Mouse (Mus musculus) neural tube, embryonic 15.5 days (tissue): Measurements from ENCODE around the gene Flnb. TPM values are rescaled to one million over a fixed set of nuclear protein-coding genes. Genes with fewer than 3 reads are reported as not detected.

Experiments
- ATAC-seq: fragments of 200-750 bp; cut with Nextera tagmentation; 2 replicates; pipeline ENCODE4 v1.8.0; 2017; ENCODE audit warnings: mild to moderate bottlenecking, moderate TSS enrichment, moderate library complexity; ENCODE audit not compliant: low FRiP score
- H3K27ac ChIP-seq: fragments of 300-500 bp; sonication (generic); replicated peaks from 2 replicates; pipeline ENCODE4 v1.5.1; 2015; ENCODE audit warnings: mild to moderate bottlenecking, inconsistent platforms
- H3K27me3 ChIP-seq: fragments of 300-500 bp; sonication (generic); replicated peaks from 2 replicates; pipeline ENCODE4 v1.6.1; 2015; ENCODE audit warnings: inconsistent platforms
- H3K36me3 ChIP-seq: fragments of 300-500 bp; sonication (generic); 2 replicates; pipeline ENCODE4 v1.6.1; 2015; ENCODE audit warnings: inconsistent platforms
- H3K4me1 ChIP-seq: fragments of 300-500 bp; sonication (generic); 2 replicates; pipeline ENCODE4 v1.6.1; 2015; ENCODE audit warnings: inconsistent platforms
- H3K4me2 ChIP-seq: fragments of 300-500 bp; sonication (generic); 2 replicates; pipeline ENCODE4 v1.6.1; 2015; ENCODE audit warnings: inconsistent platforms, mild to moderate bottlenecking, moderate library complexity
- H3K4me3 ChIP-seq: fragments of 300-500 bp; sonication (generic); replicated peaks from 2 replicates; pipeline ENCODE4 v1.5.1; 2015; ENCODE audit warnings: mild to moderate bottlenecking, inconsistent platforms
- H3K9ac ChIP-seq: fragments of 300-500 bp; sonication (generic); replicated peaks from 2 replicates; pipeline ENCODE4 v1.6.1; 2015; ENCODE audit warnings: mild to moderate bottlenecking, inconsistent platforms
- H3K9me3 ChIP-seq: fragments of 300-500 bp; sonication (generic); replicated peaks from 2 replicates; pipeline ENCODE4 v1.6.1; 2016; ENCODE audit warnings: inconsistent platforms
- WGBS: fragments of 180-500 bp; shearing (Covaris S2); methylation state at CpG from one replicate; pipeline ENCODE4 v1.1.7; 2015; ENCODE audit warnings: mixed read lengths; 5-methylcytosine and 5-hydroxymethylcytosine counted together
- polyA plus RNA-seq: library from polyadenylated mRNA; unstranded; fragments of >200 nt; fragmentation: Nextera tagmentation; extraction: Ambion mirVana; gene quantifications from 2 replicates; pipeline ENCODE4 v1.2.1, GENCODE M21; 2015

Gene Flnb
- polyA plus RNA-seq, 1 experiment from 2014 or later, result 6.8 TPM

DNA sequence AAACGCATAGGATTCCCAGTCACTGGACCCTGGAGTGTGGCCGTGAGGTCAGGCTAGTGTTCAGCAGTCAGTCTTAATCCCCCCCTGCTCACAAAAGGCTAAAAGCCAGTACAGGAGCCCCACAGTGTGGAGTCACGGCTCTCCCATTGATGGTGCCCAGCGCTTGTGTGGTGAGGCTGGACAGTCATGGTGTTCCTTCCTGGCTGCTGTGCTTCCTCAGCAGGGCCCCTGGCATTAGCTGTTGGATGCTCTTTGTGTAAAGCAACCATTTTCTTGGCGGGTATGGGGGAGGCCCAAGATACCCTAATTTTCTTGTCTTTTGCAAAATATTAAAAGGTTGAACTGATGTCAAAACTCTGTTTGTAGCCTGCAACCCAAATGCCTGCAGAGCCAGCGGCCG, 69.4 kb downstream of the Flnb start:
- H3K36me3 ChIP-seq, result peaks cover 47% of the 10 kb centered on the region
- H3K4me3 ChIP-seq, result no peak overlapping the region
- ATAC-seq, result no peak
- peaks cover 34% of the 10 kb centered on the region for H3K4me1 ChIP-seq
- H3K9ac ChIP-seq, result no peak overlapping the region
- H3K4me2 ChIP-seq, result no peak overlapping the region
- H3K27ac ChIP-seq, result peak overlapping the region; percentile 23; the same call in 1 of the 2 replicates
- H3K27me3 ChIP-seq, result no peaks in the 10 kb centered on the region
- WGBS, result 85% methylated on average over 7 of the region's 7 CpGs
- no peaks in the 10 kb centered on the region for H3K9me3 ChIP-seq

DNA sequence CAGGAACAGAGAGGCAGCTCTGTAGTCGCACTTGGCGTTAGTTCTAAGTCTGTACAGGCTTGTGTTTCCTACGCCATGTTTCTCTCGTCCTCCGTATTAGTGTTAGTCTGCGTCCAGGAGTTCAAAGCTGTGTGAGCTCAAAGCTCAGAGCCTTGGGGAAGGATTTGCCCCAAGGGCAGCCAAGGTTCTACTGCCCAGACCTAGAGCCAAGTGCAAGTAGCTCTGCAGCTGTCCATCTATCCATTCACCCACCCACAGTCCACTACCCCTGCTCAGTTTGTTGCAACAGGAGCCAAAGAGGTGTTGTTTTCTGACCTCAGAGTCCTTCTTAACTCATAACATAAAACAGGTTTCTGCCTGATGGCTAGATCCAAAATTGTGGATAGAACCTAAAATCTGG, 70.5 kb downstream of the Flnb start:
- Histone ChIP-seq H3K4me3 (no peak overlapping the region), H3K9ac (no peak overlapping the region), H3K27me3 (no peaks in the 10 kb centered on the region), H3K9me3 (no peaks in the 10 kb centered on the region), H3K36me3 (peaks cover 52% of the 10 kb centered on the region), H3K4me1 (peaks cover 34% of the 10 kb centered on the region), H3K27ac (peak overlapping the region; percentile 88), H3K4me2 (no peak overlapping the region)
- ATAC-seq, result no peak
- WGBS, result 79% methylated on average over 6 of the region's 6 CpGs

DNA sequence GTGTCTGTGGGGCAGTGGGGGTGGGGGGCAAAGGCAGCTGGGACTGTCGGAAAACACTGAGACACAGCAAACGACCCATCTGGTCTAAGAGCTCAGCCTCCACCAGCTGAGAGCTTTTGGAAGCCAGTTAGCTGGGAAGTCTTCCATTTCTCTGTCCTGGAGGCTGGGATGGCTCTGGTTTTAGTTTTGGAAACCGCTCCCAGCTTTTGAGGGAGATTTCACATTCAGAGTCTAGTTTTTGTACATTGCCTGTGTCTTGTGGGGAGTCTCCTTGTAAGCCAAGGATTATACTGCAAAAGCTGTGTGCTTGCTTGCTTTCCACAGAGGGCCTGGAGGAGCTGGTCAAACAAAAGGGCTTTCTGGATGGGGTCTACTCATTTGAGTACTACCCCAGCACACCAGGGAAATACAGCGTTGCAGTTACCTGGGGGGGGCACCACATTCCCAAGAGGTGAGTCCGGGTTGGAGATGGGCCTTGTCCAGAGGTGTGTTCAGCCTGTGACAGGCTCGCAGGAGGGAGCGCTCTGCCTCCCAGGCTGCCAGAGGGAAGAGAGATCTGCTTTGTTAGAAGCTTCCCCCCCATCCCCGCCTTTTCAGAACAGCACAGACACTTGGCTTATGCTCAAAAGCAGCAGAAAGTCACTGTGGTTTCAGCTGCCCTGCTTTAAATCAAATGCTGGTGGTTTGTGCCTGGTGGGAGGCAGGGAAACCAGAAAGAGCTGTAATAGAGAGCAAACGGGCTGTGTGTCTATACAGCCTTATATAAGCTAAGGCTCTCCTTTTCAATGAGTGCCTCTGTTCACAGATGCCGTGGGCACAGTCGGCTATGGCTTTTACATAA, 71.3 kb downstream of the Flnb start:
- peak; percentile 82 for ATAC-seq
- H3K4me2 ChIP-seq, result peak overlapping the region; percentile 32
- H3K27me3 ChIP-seq, result no peaks in the 10 kb centered on the region
- WGBS, result 26% methylated on average over 11 of the region's 11 CpGs
- H3K4me1 ChIP-seq, result peaks cover 34% of the 10 kb centered on the region
- H3K36me3 ChIP-seq, result peaks cover 59% of the 10 kb centered on the region
- H3K9ac ChIP-seq, result no peak overlapping the region
- no peak overlapping the region for H3K4me3 ChIP-seq
- peak overlapping the region; percentile 88 for H3K27ac ChIP-seq
- no peaks in the 10 kb centered on the region for H3K9me3 ChIP-seq

DNA sequence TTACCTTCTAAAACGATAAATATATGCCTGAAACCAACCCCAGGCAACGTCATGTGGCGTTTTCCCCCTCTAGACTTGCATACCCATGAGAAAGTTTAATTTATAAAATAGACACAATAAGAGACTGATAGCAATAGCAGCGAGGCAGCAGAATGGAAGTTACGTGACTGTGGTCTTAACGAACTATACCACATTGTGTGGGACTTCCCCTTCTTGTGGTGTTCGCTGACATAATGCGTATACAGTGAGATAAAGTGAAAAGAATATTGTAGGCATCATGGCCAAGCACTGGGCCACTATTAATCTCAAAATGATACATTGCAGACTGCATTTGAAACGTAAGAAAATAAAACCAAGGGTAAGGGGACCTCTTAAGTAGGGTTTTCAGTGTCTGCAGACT, 72.1 kb downstream of the Flnb start:
- Histone ChIP-seq H3K4me2 (peak overlapping the region; percentile 32), H3K9me3 (no peaks in the 10 kb centered on the region), H3K4me1 (peaks cover 29% of the 10 kb centered on the region), H3K27ac (peak overlapping the region; percentile 88), H3K27me3 (no peaks in the 10 kb centered on the region), H3K4me3 (no peak overlapping the region), H3K36me3 (peaks cover 59% of the 10 kb centered on the region), H3K9ac (no peak overlapping the region)
- WGBS, result 37% methylated on average over 9 of the region's 9 CpGs
- no peak for ATAC-seq

DNA sequence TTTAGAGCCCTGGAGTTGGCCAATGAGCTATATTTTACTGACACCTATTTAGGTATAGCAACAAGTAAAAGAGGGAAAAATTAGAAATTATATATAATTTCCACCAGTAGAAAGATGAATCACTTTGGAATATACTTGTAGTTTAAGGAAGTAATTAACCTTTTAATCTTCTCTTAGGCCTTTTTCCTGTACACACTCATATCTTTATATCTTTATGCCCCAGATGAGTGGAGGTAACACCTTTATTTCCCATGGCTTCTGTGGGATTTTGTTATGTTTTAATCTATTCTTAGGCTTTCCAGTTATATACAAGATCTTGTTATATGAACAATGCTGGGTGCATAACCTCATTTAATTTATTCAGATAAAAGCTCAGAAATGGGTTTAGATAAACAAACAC, 73.6 kb downstream of the Flnb start:
- Histone ChIP-seq H3K27ac (no peak overlapping the region), H3K9ac (no peak overlapping the region), H3K4me2 (no peak overlapping the region), H3K9me3 (no peaks in the 10 kb centered on the region), H3K36me3 (peaks cover 59% of the 10 kb centered on the region), H3K27me3 (no peaks in the 10 kb centered on the region), H3K4me3 (no peak overlapping the region), H3K4me1 (peaks cover 33% of the 10 kb centered on the region)
- ATAC-seq, result no peak

DNA sequence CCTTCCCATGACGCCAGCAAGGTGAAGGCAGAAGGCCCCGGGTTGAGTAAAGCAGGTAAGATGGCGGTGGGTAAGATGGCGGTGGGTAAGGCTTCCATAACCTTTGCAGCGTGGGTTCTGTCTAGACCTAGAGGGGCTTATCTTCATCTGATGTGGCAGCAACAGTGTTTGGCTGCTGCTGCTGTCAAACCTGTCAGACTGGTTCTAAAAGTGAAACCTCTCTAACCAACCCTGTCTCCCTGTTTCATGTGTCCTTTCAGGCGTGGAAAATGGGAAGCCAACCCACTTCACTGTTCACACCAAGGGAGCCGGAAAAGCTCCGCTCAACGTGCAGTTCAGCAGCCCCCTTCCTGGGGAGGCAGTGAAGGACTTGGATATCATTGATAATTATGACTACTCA, 78.4 kb downstream of the Flnb start:
- WGBS, result 91% methylated on average over 9 of the region's 9 CpGs
- Histone ChIP-seq H3K9ac (no peak overlapping the region), H3K36me3 (peaks cover 61% of the 10 kb centered on the region), H3K4me3 (no peak overlapping the region), H3K4me2 (no peak overlapping the region), H3K4me1 (peaks cover 26% of the 10 kb centered on the region), H3K27ac (peak overlapping the region; percentile 23; the same call in 1 of the 2 replicates), H3K9me3 (no peaks in the 10 kb centered on the region), H3K27me3 (no peaks in the 10 kb centered on the region)
- ATAC-seq, result no peak

DNA sequence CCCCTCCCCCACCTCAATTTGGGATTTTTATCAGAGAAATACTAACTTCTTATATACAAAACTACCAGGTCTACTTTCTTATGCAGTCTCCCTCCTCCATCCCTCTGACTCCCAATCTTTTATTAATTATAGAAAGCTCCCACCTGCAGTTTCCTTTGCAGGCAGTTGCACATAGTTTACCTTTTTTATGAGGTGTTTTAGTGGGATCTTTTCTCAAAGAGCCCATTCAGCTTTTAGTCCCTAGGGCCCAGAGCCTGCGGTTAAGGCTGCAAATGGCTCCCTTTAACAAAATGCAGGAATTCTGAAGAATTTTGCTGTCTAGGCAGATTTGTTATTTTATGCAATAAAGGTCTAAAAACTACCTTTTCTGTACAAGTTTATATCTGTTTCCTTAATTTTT, 78.9 kb downstream of the Flnb start:
- Histone ChIP-seq H3K27ac (0 out of 2 replicates have a peak overlapping the region, but pooled peaks have one; percentile 23), H3K9me3 (no peaks in the 10 kb centered on the region), H3K9ac (no peak overlapping the region), H3K4me2 (no peak overlapping the region), H3K4me1 (peaks cover 32% of the 10 kb centered on the region), H3K36me3 (peaks cover 60% of the 10 kb centered on the region), H3K4me3 (no peak overlapping the region), H3K27me3 (no peaks in the 10 kb centered on the region)
- 55% methylated on average over 1 of the region's 1 CpGs for WGBS
- ATAC-seq, result no peak

DNA sequence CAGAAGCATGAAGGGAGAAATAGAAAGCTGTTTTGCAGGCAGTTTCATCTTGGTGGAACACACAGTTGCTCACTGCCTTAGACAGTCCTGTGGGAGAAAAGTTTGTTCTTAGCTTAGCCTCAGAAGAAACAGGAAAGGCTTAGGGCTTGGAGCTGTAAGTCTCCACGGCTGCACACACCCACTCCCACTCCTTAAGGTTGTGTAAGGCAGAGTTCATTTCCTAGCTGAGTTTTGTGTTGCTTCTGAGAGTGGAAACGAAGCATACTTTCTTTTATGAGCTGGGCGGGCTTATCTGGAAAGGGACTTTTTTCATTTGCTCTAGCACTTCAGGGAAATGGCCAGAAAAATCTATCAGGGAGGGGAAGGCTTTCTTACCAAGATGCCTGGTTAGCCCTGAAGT, 82.2 kb downstream of the Flnb start:
- Histone ChIP-seq H3K36me3 (peaks cover 37% of the 10 kb centered on the region), H3K4me2 (no peak overlapping the region), H3K9me3 (no peaks in the 10 kb centered on the region), H3K27me3 (no peaks in the 10 kb centered on the region), H3K4me1 (peaks cover 36% of the 10 kb centered on the region), H3K4me3 (no peak overlapping the region), H3K9ac (no peak overlapping the region), H3K27ac (peak overlapping the region; percentile 61)
- ATAC-seq, result no peak
- WGBS, result 62% methylated on average over 3 of the region's 3 CpGs

DNA sequence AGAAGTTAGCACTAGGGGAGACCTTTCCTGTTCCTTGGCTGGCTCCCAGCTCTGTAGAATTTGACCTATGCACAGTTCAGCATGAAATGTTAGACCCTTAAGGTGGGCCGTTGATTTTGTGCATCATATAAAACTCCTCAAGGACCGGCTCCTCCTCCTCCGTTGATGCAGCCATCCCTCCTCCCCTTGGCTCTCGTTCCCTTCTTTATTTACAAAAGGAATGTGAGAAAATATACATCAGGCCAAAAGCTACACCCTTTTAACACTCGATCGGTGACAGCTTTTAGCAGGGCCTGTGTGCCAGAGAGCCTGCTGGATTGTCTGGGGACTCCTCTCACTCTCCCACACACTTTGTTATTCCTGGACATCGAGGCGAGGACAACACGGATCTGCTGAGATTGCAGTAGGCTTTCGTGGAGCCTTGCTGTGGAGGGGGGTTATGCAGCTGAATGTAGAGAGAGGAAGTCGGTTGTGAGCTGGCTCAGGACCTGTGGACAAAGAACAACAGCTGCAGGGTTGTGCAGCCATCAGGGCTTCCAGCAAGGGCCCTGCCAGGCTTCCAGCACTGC, 82.8 kb downstream of the Flnb start:
- 51% methylated on average over 11 of the region's 11 CpGs for WGBS
- Histone ChIP-seq H3K27me3 (no peaks in the 10 kb centered on the region), H3K9ac (no peak overlapping the region), H3K36me3 (peaks cover 38% of the 10 kb centered on the region), H3K27ac (peak overlapping the region; percentile 61), H3K9me3 (no peaks in the 10 kb centered on the region), H3K4me1 (peaks cover 36% of the 10 kb centered on the region), H3K4me2 (no peak overlapping the region), H3K4me3 (no peak overlapping the region)
- peak; percentile 15; the same call in 1 of the 2 replicates for ATAC-seq

DNA sequence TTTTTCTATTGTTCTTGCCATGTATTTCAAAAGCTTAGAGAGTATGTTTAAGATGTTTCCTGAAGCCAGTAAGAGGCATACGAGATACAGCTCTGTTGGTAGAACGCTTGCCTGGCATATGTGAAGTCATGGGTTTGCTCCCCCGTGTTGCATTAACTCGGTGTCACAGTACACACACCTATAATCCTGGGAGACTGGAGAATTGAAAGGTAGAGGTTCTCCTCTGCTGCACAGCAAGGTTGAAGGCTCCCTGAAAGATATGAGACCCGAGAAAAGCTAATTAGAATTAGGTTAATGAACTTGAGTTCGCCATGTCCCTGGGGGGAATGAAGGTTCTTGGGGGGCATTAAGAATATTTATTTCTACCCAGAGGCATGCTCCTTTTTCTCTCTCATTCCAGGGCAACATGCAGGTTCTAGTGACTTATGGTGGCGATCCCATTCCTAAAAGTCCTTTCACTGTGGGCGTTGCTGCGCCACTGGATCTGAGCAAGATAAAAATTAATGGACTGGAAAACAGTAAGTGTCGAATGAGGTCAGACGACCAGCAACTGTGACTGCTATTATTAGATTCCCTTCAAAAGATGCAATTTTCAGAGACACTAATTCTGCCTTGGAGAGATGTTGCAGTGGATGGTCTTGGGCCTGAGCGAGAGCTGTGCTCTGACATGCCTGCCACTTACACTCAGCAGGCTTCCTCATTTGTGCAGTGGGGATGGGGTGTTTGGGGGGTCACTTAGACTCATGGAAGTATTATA, 83.9 kb downstream of the Flnb start:
- ATAC-seq, result peak; percentile 73
- Histone ChIP-seq H3K36me3 (peaks cover 38% of the 10 kb centered on the region), H3K4me2 (no peak overlapping the region), H3K27ac (peak overlapping the region; percentile 61), H3K27me3 (no peaks in the 10 kb centered on the region), H3K9ac (no peak overlapping the region), H3K4me1 (peaks cover 30% of the 10 kb centered on the region), H3K4me3 (no peak overlapping the region), H3K9me3 (no peaks in the 10 kb centered on the region)
- WGBS, result 33% methylated on average over 12 of the region's 12 CpGs

DNA sequence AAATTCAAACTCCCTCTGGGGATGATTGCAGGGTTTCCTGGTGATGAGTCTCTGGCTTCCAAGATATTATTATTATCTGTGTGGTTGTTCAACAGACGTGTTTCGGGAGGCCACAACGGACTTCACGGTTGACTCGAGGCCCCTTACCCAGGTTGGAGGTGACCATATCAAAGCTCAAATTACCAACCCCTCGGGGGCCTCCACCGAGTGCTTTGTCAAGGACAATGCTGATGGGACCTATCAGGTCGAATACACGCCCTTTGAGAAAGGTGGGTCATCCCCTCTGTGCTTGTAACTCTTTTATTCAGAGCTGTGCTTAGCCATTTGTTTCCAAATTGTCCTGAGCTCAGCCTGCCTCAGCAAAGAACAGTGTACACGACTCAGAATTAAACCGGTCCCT, 89.3 kb downstream of the Flnb start:
- peaks cover 53% of the 10 kb centered on the region for H3K36me3 ChIP-seq
- no peak overlapping the region for H3K4me3 ChIP-seq
- no peaks in the 10 kb centered on the region for H3K27me3 ChIP-seq
- H3K27ac ChIP-seq, result no peak overlapping the region
- no peaks in the 10 kb centered on the region for H3K9me3 ChIP-seq
- H3K9ac ChIP-seq, result no peak overlapping the region
- WGBS, result 86% methylated on average over 11 of the region's 11 CpGs
- H3K4me2 ChIP-seq, result no peak overlapping the region
- peaks cover under 1% of the 10 kb centered on the region for H3K4me1 ChIP-seq
- no peak for ATAC-seq
